Mouse (Mus musculus): ENCODE data around the gene Ppp1ca. TPM values are rescaled to one million over a fixed set of nuclear protein-coding genes. Genes with fewer than 3 reads are reported as not detected.

Gene Ppp1ca
- polyA plus RNA-seq, 1 experiment from 2014 or later, result 709 TPM

GRCm38 (mm10) chr19:4232186-4232572, 40.3 kb downstream of the Ppp1ca start:
- Histone ChIP-seq H3K27me3 (peaks cover 36% of the 10 kb centered on the region), H3K4me1 (peaks cover 15% of the 10 kb centered on the region), H3K9ac (peak overlapping the region; percentile 69), H3K27ac (peak overlapping the region; percentile 67; the same call in 1 of the 2 replicates), H3K4me3 (replicated peaks) (peak overlapping the region; percentile 57), H3K4me2 (peak overlapping the region; percentile 90), H3K36me3 (replicated peaks) (no peaks in the 10 kb centered on the region), H3K9me3 (no peaks in the 10 kb centered on the region)
- no peak for ATAC-seq (ENCODE audit: low FRiP score)
- 54% methylated on average over 2 of the region's 2 CpGs for WGBS

- Histone ChIP-seq H3K4me2 (peak overlapping the region; percentile 90; the same call in 1 of the 2 replicates), H3K36me3 (replicated peaks) (no peaks in the 10 kb centered on the region), H3K27ac (no peak overlapping the region), H3K4me1 (peaks cover 15% of the 10 kb centered on the region), H3K9ac (peak overlapping the region; percentile 69; the same call in 1 of the 2 replicates), H3K9me3 (no peaks in the 10 kb centered on the region), H3K27me3 (peaks cover 32% of the 10 kb centered on the region), H3K4me3 (replicated peaks) (no peak overlapping the region)
- 78% methylated on average over 7 of the region's 7 CpGs for WGBS
- ATAC-seq (ENCODE audit: low FRiP score), result no peak
Measured at GRCm38 (mm10) chr19:4232651-4233050, 40.8 kb downstream of the Ppp1ca start.

DNA sequence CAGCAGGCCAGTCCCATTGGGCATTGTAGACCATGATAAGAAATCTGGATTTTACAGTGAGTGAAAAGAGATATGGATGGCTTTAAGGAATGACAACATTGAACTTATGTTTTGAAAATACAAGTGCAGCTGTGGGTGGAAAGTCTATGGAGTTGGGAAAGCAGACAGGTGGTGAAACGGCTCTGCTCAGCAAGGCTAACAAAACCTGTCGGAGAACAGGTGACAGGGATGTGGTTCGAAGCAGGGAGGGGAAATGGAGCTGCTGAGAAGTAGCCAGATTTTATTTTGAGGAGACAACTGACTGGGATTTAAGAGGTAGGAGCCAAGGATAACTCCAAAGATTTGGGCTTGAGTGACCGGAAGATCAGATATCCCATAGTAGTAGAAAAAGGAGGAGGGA, 42.7 kb downstream of the Ppp1ca start:
- 85% methylated on average over 4 of the region's 4 CpGs for WGBS
- H3K9ac ChIP-seq, result no peak overlapping the region
- H3K36me3 ChIP-seq (replicated peaks), result no peaks in the 10 kb centered on the region
- no peaks in the 10 kb centered on the region for H3K9me3 ChIP-seq
- H3K4me3 ChIP-seq (replicated peaks), result no peak overlapping the region
- no peak for ATAC-seq (ENCODE audit: low FRiP score)
- H3K27ac ChIP-seq, result no peak overlapping the region
- peaks cover 19% of the 10 kb centered on the region for H3K27me3 ChIP-seq
- peaks cover 15% of the 10 kb centered on the region for H3K4me1 ChIP-seq
- H3K4me2 ChIP-seq, result no peak overlapping the region

GRCm38 (mm10) chr19:4240247-4240668, 48.4 kb downstream of the Ppp1ca start:
- Histone ChIP-seq H3K9ac (no peak overlapping the region), H3K9me3 (no peaks in the 10 kb centered on the region), H3K4me3 (replicated peaks) (no peak overlapping the region), H3K4me1 (peaks cover 3% of the 10 kb centered on the region; the same call in 1 of the 2 replicates), H3K4me2 (no peak overlapping the region), H3K27ac (no peak overlapping the region), H3K27me3 (no peaks in the 10 kb centered on the region), H3K36me3 (replicated peaks) (no peaks in the 10 kb centered on the region)
- no peak for ATAC-seq (ENCODE audit: low FRiP score)
- WGBS, result 79% methylated on average over 8 of the region's 8 CpGs

DNA sequence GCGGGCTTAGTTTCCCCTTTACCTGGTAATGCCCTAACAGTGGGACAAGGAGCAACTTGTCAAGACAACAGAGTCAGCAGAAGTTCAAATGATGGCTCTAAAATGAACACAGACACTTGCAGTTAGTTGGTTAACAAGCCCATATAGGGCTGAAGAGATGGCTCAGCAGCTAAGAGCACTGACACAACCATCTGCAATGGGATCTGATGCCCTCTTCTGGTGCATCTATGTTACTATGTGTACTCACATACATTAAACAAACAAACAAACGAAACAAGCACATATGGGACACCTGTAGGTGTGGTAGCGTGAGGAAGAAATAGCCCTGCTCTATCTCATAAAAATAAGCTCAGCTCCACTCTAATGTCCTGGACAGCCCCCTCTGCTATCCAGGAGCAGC, 50.6 kb downstream of the Ppp1ca start:
- Histone ChIP-seq H3K4me3 (replicated peaks) (no peak overlapping the region), H3K27ac (no peak overlapping the region), H3K27me3 (no peaks in the 10 kb centered on the region), H3K9ac (no peak overlapping the region), H3K4me1 (no peaks in the 10 kb centered on the region), H3K4me2 (no peak overlapping the region), H3K36me3 (replicated peaks) (no peaks in the 10 kb centered on the region), H3K9me3 (no peaks in the 10 kb centered on the region)
- no peak for ATAC-seq (ENCODE audit: low FRiP score)
- 65% methylated on average over 3 of the region's 3 CpGs for WGBS

- H3K9ac ChIP-seq, result no peak overlapping the region
- no peak overlapping the region for H3K27ac ChIP-seq
- no peak for ATAC-seq (ENCODE audit: low FRiP score)
- H3K9me3 ChIP-seq, result no peaks in the 10 kb centered on the region
- 80% methylated on average over 6 of the region's 6 CpGs for WGBS
- H3K36me3 ChIP-seq (replicated peaks), result no peaks in the 10 kb centered on the region
- no peak overlapping the region for H3K4me3 ChIP-seq (replicated peaks)
- H3K27me3 ChIP-seq, result no peaks in the 10 kb centered on the region
- H3K4me2 ChIP-seq, result no peak overlapping the region
- no peaks in the 10 kb centered on the region for H3K4me1 ChIP-seq
Measured at GRCm38 (mm10) chr19:4244775-4245174, 52.9 kb downstream of the Ppp1ca start.

Small RNA genes lying within 50 kb of the gene (microRNA-seq; reads per million reads assigned to microRNA genes)
- gene Gm26115, result not detected

Other genes starting within 250 kb of the Ppp1ca start
- not detected in 2 replicates for gene Aldh3b3, start 233.4 kb upstream of the Ppp1ca start, polyA plus RNA-seq (2016; fragmentation: Nextera tagmentation; extraction: Ambion mirVana)
- 0.26 and 0.70 TPM in 2 replicates for gene Aldh3b2, start 219.7 kb upstream of the Ppp1ca start, polyA plus RNA-seq (2016; fragmentation: Nextera tagmentation; extraction: Ambion mirVana)
- gene Acy3, start 205.5 kb upstream of the Ppp1ca start, polyA plus RNA-seq (2016; fragmentation: Nextera tagmentation; extraction: Ambion mirVana), result 0.58 and 1.4 TPM in 2 replicates
- not detected in 2 replicates for gene Tbx10, start 199.3 kb upstream of the Ppp1ca start, polyA plus RNA-seq (2016; fragmentation: Nextera tagmentation; extraction: Ambion mirVana)
- gene Nudt8, start 191.5 kb upstream of the Ppp1ca start, polyA plus RNA-seq (2016; fragmentation: Nextera tagmentation; extraction: Ambion mirVana), result 19.3 and 20.8 TPM in 2 replicates
- gene Gm49405, start 191.4 kb upstream of the Ppp1ca start, polyA plus RNA-seq (2016; fragmentation: Nextera tagmentation; extraction: Ambion mirVana), result 4.1 and 4.3 TPM in 2 replicates
- 6.3 TPM in 2 replicates for gene Doc2g, start 188.8 kb upstream of the Ppp1ca start, polyA plus RNA-seq (2016; fragmentation: Nextera tagmentation; extraction: Ambion mirVana)
- gene Ndufv1, start 179.3 kb upstream of the Ppp1ca start, polyA plus RNA-seq (2016; fragmentation: Nextera tagmentation; extraction: Ambion mirVana), result 186 and 204 TPM in 2 replicates
- 321 and 346 TPM in 2 replicates for gene Gstp1, start 154.1 kb upstream of the Ppp1ca start, polyA plus RNA-seq (2016; fragmentation: Nextera tagmentation; extraction: Ambion mirVana)
- 1.6 and 5.5 TPM in 2 replicates for gene Gstp2, start 146.0 kb upstream of the Ppp1ca start, polyA plus RNA-seq (2016; fragmentation: Nextera tagmentation; extraction: Ambion mirVana)
- not detected in 2 replicates for gene Gstp3, start 132.5 kb upstream of the Ppp1ca start, polyA plus RNA-seq (2016; fragmentation: Nextera tagmentation; extraction: Ambion mirVana)
- gene Cabp2, start 110.5 kb upstream of the Ppp1ca start, polyA plus RNA-seq (2016; fragmentation: Nextera tagmentation; extraction: Ambion mirVana), result not detected in 2 replicates
- 70.4 and 73.9 TPM in 2 replicates for gene Cdk2ap2, start 94.9 kb upstream of the Ppp1ca start, polyA plus RNA-seq (2016; fragmentation: Nextera tagmentation; extraction: Ambion mirVana)
- gene Pitpnm1, start 92.1 kb upstream of the Ppp1ca start, polyA plus RNA-seq (2016; fragmentation: Nextera tagmentation; extraction: Ambion mirVana), result 21.5 and 22.9 TPM in 2 replicates
- gene Aip, start 66.2 kb upstream of the Ppp1ca start, polyA plus RNA-seq (2016; fragmentation: Nextera tagmentation; extraction: Ambion mirVana), result 56.4 and 60.7 TPM in 2 replicates
- gene Gpr152, start 52.3 kb upstream of the Ppp1ca start, polyA plus RNA-seq (2016; fragmentation: Nextera tagmentation; extraction: Ambion mirVana), result not detected in 2 replicates
- gene Cabp4, start 48.0 kb upstream of the Ppp1ca start, polyA plus RNA-seq (2016; fragmentation: Nextera tagmentation; extraction: Ambion mirVana), result 0.09 TPM in 2 replicates
- gene Coro1b, start 43.4 kb upstream of the Ppp1ca start, polyA plus RNA-seq (2016; fragmentation: Nextera tagmentation; extraction: Ambion mirVana), result 125 and 135 TPM in 2 replicates
- gene Ptprcap, start 38.5 kb upstream of the Ppp1ca start, polyA plus RNA-seq (2016; fragmentation: Nextera tagmentation; extraction: Ambion mirVana), result 0.51 and 0.74 TPM in 2 replicates
- 59.5 and 62.5 TPM in 2 replicates for gene Rps6kb2, start 28.7 kb upstream of the Ppp1ca start, polyA plus RNA-seq (2016; fragmentation: Nextera tagmentation; extraction: Ambion mirVana)
- 3.2 TPM in 2 replicates for gene Carns1, start 16.6 kb upstream of the Ppp1ca start, polyA plus RNA-seq (2016; fragmentation: Nextera tagmentation; extraction: Ambion mirVana)
- gene Tbc1d10c, start 781 bp upstream of the Ppp1ca start, polyA plus RNA-seq (2016; fragmentation: Nextera tagmentation; extraction: Ambion mirVana), result 0.31 and 0.86 TPM in 2 replicates
- gene Rad9a, start 9.6 kb downstream of the Ppp1ca start, polyA plus RNA-seq (2016; fragmentation: Nextera tagmentation; extraction: Ambion mirVana), result 38.8 and 42.2 TPM in 2 replicates
- 0.85 and 1.2 TPM in 2 replicates for gene Clcf1, start 22.2 kb downstream of the Ppp1ca start, polyA plus RNA-seq (2016; fragmentation: Nextera tagmentation; extraction: Ambion mirVana)
- not detected in 2 replicates for gene AC109138.7, start 22.3 kb downstream of the Ppp1ca start, polyA plus RNA-seq (2016; fragmentation: Nextera tagmentation; extraction: Ambion mirVana)
- 11.7 and 13.1 TPM in 2 replicates for gene Pold4, start 39.8 kb downstream of the Ppp1ca start, polyA plus RNA-seq (2016; fragmentation: Nextera tagmentation; extraction: Ambion mirVana)
- gene Ssh3, start 77.1 kb downstream of the Ppp1ca start, polyA plus RNA-seq (2016; fragmentation: Nextera tagmentation; extraction: Ambion mirVana), result 5.6 and 6.1 TPM in 2 replicates
- 12.6 and 14.2 TPM in 2 replicates for gene Ankrd13d, start 91.1 kb downstream of the Ppp1ca start, polyA plus RNA-seq (2016; fragmentation: Nextera tagmentation; extraction: Ambion mirVana)
- gene Grk2, start 114.2 kb downstream of the Ppp1ca start, polyA plus RNA-seq (2016; fragmentation: Nextera tagmentation; extraction: Ambion mirVana), result 18.7 and 19.0 TPM in 2 replicates
- gene Kdm2a, start 206.2 kb downstream of the Ppp1ca start, polyA plus RNA-seq (2016; fragmentation: Nextera tagmentation; extraction: Ambion mirVana), result 57.2 and 61.0 TPM in 2 replicates
- gene Rhod, start 247.4 kb downstream of the Ppp1ca start, polyA plus RNA-seq (2016; fragmentation: Nextera tagmentation; extraction: Ambion mirVana), result 8.6 and 14.9 TPM in 2 replicates